Mouse (Mus musculus): ENCODE data around the gene Rrp1. TPM values are rescaled to one million over a fixed set of nuclear protein-coding genes. Genes with fewer than 3 reads are reported as not detected.

Gene Rrp1
- total RNA-seq, 1 experiment = 161 TPM

DNA sequence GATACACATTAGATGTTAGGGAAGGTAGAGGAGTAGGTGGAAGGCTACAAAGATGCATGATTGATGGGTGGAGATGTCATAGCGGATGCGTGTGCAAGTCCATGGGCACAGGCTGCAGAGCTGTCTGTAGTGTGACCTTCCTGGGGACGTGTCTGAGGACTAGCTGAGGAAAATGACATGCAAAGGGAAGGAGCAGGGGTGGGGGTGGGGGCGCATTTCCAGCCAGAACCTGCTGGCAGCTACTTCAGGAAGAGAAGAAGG lies 16.3 kb downstream of the Rrp1 start:
- TF ChIP-seq MAFK (IDR thresholded peaks at IDR 0.05; ENCODE audit: insufficient read depth, low read depth, low read length) (no peak), ZNF384 (IDR thresholded peaks at IDR 0.05; ENCODE audit: low read depth, low read length) (no peak), ZC3H11A (IDR thresholded peaks at IDR 0.05; ENCODE audit: borderline replicate concordance, low read depth, low read length) (no peak), HCFC1 (IDR thresholded peaks at IDR 0.05; ENCODE audit: borderline replicate concordance, insufficient read depth, low read length) (no peak), CHD2 (IDR thresholded peaks at IDR 0.05; ENCODE audit: low read depth, low read length) (no peak)
- DNase-seq (ENCODE audit: low read depth, low spot score) = no peak
- in situ Hi-C loops (cut with MboI; ENCODE audit: low sequenced_read_pairs in 2 of 2, unreplicated experiment in 2 of 2) = no loop called here
- Histone ChIP-seq H3K4me1 (ENCODE audit: control insufficient read depth in 2 of 2, insufficient read depth in 2 of 2, low read length in 2 of 2, poor library complexity in 1 of 2) (peaks cover 0 to 11% of the 10 kb centered on the region in 2 experiments; a peak in 2 of 4 replicates), H3K4me3 (ENCODE audit: insufficient read depth in 1 of 2, low read depth in 1 of 2, low read length in 2 of 2, poor library complexity in 1 of 2, severe bottlenecking in 1 of 2) (no peak overlapping the region), H3K27ac (ENCODE audit: insufficient read depth, low read depth, low read length, poor library complexity, severe bottlenecking) (no peak overlapping the region), H3K36me3 (ENCODE audit: control insufficient read depth, insufficient read depth, low read length, poor library complexity, severe bottlenecking) (peaks cover 14% of the 10 kb centered on the region), H3K9me3 (ENCODE audit: control insufficient read depth, insufficient read depth, low read depth, low read length) (no peaks in the 10 kb centered on the region), H3K9ac (ENCODE audit: insufficient read depth, low read depth, low read length, poor library complexity, severe bottlenecking) (no peak overlapping the region)

DNA sequence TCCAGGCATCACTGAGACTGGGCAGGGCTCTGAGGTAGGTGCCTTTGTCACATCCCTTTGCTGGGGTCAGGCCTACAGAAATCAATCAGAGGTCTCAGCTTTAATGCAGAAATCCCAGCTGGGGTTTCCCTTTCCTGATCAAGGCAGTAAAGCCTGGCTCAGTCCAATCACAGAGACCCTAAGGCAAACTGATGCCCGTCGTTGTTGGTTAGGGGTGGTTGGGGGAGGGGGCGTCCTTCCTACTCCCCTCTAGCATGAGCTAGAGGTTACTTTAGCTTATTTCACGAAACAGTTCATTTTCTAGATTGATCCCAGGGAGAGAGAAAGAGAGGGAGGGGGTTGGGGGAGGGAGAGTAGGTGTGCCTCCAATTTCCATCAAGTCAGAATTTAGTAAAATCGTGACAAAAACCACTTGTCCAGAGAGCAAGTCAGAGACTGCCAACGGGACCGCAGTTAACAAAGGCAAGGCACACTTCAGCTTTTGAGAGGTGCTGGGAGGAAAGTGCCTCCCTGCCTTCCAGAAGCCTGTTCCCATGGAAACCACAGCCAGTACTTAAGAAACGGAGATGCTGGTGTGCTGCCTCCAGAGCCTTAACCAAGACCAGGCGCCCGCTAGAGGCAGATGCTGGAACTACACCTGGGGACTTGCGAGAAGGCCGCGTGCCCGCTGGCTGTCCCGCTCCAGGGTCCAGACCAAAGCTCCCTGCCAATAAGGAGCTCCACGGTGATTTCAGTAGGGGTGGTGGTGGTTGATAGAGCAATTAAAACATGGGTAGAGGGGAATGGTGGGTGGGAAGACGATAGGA lies 16.8 kb downstream of the Rrp1 start:
- in situ Hi-C loops (cut with MboI; ENCODE audit: low sequenced_read_pairs in 2 of 2, unreplicated experiment in 2 of 2) = no loop called here
- TF ChIP-seq ZNF384 (IDR thresholded peaks at IDR 0.05; ENCODE audit: low read depth, low read length) (no peak), MAFK (IDR thresholded peaks at IDR 0.05; ENCODE audit: insufficient read depth, low read depth, low read length) (no peak), ZC3H11A (IDR thresholded peaks at IDR 0.05; ENCODE audit: borderline replicate concordance, low read depth, low read length) (no peak), CHD2 (IDR thresholded peaks at IDR 0.05; ENCODE audit: low read depth, low read length) (no peak), HCFC1 (IDR thresholded peaks at IDR 0.05; ENCODE audit: borderline replicate concordance, insufficient read depth, low read length) (no peak)
- H3K36me3 ChIP-seq (ENCODE audit: control insufficient read depth, insufficient read depth, low read length, poor library complexity, severe bottlenecking) = peaks cover 9% of the 10 kb centered on the region
- peak; percentile 97 for DNase-seq (ENCODE audit: low read depth, low spot score)
- H3K4me1 ChIP-seq (ENCODE audit: control insufficient read depth in 2 of 2, insufficient read depth in 2 of 2, low read length in 2 of 2, poor library complexity in 1 of 2) = peaks cover 0 to 11% of the 10 kb centered on the region in 2 experiments; a peak in 2 of 4 replicates
- H3K27ac ChIP-seq (ENCODE audit: insufficient read depth, low read depth, low read length, poor library complexity, severe bottlenecking) = no peak overlapping the region
- H3K9ac ChIP-seq (ENCODE audit: insufficient read depth, low read depth, low read length, poor library complexity, severe bottlenecking) = no peak overlapping the region
- H3K9me3 ChIP-seq (ENCODE audit: control insufficient read depth, insufficient read depth, low read depth, low read length) = no peaks in the 10 kb centered on the region
- no peak overlapping the region for H3K4me3 ChIP-seq (ENCODE audit: insufficient read depth in 1 of 2, low read depth in 1 of 2, low read length in 2 of 2, poor library complexity in 1 of 2, severe bottlenecking in 1 of 2)

DNA sequence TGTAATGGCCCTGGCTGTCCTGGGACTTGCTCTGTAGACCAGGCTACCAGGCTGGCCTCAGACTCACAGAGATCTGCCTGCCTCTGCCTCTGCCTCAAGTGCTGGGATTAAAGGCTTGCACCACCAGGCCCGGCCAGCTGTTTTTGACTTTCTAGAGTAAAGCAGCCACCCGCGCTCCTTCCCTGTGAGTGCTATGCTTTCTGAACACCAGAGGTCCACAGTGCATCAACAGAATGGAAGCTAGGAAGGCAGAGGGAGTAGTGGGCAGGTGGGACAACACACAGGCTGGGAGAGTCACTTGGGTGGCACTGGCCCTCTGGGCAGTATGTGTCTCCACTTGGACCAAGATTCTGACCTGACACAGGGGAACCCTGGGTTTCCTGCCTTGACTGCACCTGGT lies 17.5 kb downstream of the Rrp1 start:
- H3K27ac ChIP-seq (ENCODE audit: insufficient read depth, low read depth, low read length, poor library complexity, severe bottlenecking) = no peak overlapping the region
- H3K36me3 ChIP-seq (ENCODE audit: control insufficient read depth, insufficient read depth, low read length, poor library complexity, severe bottlenecking) = peaks cover 4% of the 10 kb centered on the region; the same call in 1 of the 2 replicates
- H3K9ac ChIP-seq (ENCODE audit: insufficient read depth, low read depth, low read length, poor library complexity, severe bottlenecking) = no peak overlapping the region
- TF ChIP-seq HCFC1 (IDR thresholded peaks at IDR 0.05; ENCODE audit: borderline replicate concordance, insufficient read depth, low read length) (no peak), CHD2 (IDR thresholded peaks at IDR 0.05; ENCODE audit: low read depth, low read length) (no peak), ZNF384 (IDR thresholded peaks at IDR 0.05; ENCODE audit: low read depth, low read length) (no peak), MAFK (IDR thresholded peaks at IDR 0.05; ENCODE audit: insufficient read depth, low read depth, low read length) (no peak), ZC3H11A (IDR thresholded peaks at IDR 0.05; ENCODE audit: borderline replicate concordance, low read depth, low read length) (no peak)
- no peak for DNase-seq (ENCODE audit: low read depth, low spot score)
- peaks cover 0 to 14% of the 10 kb centered on the region in 2 experiments; a peak in 2 of 4 replicates for H3K4me1 ChIP-seq (ENCODE audit: control insufficient read depth in 2 of 2, insufficient read depth in 2 of 2, low read length in 2 of 2, poor library complexity in 1 of 2)
- in situ Hi-C loops (cut with MboI; ENCODE audit: low sequenced_read_pairs in 2 of 2, unreplicated experiment in 2 of 2) = no loop called here
- H3K4me3 ChIP-seq (ENCODE audit: insufficient read depth in 1 of 2, low read depth in 1 of 2, low read length in 2 of 2, poor library complexity in 1 of 2, severe bottlenecking in 1 of 2) = no peak overlapping the region
- no peaks in the 10 kb centered on the region for H3K9me3 ChIP-seq (ENCODE audit: control insufficient read depth, insufficient read depth, low read depth, low read length)

DNA sequence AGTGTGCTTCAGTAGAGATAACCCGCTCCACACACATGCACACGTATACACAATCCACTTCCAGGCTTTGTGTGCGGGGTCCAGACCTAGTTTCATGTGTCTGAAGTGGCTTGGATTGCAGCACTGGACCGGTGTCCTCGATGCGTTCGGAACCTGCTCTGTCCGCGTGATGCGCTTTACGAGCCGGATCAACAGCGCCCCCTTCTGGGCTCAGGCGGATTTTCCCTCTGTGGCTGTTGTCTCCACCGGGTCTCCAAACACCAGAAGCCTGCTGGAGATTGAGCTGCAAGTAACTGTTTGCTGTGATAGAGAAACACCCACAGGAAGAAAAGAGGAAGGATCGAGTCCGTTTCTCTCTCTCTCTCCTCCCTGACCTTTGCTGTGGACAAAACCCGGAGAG lies 20.8 kb downstream of the Rrp1 start:
- Histone ChIP-seq H3K9me3 (ENCODE audit: control insufficient read depth, insufficient read depth, low read depth, low read length) (no peaks in the 10 kb centered on the region), H3K36me3 (ENCODE audit: control insufficient read depth, insufficient read depth, low read length, poor library complexity, severe bottlenecking) (no peaks in the 10 kb centered on the region), H3K4me1 (ENCODE audit: control insufficient read depth in 2 of 2, insufficient read depth in 2 of 2, low read length in 2 of 2, poor library complexity in 1 of 2) (peaks cover 0 to 9% of the 10 kb centered on the region in 2 experiments; a peak in 2 of 4 replicates), H3K4me3 (ENCODE audit: insufficient read depth in 1 of 2, low read depth in 1 of 2, low read length in 2 of 2, poor library complexity in 1 of 2, severe bottlenecking in 1 of 2) (no peak overlapping the region), H3K27ac (ENCODE audit: insufficient read depth, low read depth, low read length, poor library complexity, severe bottlenecking) (no peak overlapping the region), H3K9ac (ENCODE audit: insufficient read depth, low read depth, low read length, poor library complexity, severe bottlenecking) (no peak overlapping the region)
- in situ Hi-C loops (cut with MboI; ENCODE audit: low sequenced_read_pairs in 2 of 2, unreplicated experiment in 2 of 2) = no loop called here
- DNase-seq (ENCODE audit: low read depth, low spot score) = peak; percentile 69
- TF ChIP-seq ZC3H11A (IDR thresholded peaks at IDR 0.05; ENCODE audit: borderline replicate concordance, low read depth, low read length) (peak; percentile 43; the same call in 1 of the 2 replicates), CHD2 (IDR thresholded peaks at IDR 0.05; ENCODE audit: low read depth, low read length) (no peak)

Data from ES-E14 (cell line).